Mouse (Mus musculus): ENCODE data around the gene Esp24.
"Not testable (repeated sequence)": the region's sequence is repeated elsewhere in the genome, so short reads cannot be mapped to it uniquely, and the experiment has no call there.

The Esp24 gene

DNA sequence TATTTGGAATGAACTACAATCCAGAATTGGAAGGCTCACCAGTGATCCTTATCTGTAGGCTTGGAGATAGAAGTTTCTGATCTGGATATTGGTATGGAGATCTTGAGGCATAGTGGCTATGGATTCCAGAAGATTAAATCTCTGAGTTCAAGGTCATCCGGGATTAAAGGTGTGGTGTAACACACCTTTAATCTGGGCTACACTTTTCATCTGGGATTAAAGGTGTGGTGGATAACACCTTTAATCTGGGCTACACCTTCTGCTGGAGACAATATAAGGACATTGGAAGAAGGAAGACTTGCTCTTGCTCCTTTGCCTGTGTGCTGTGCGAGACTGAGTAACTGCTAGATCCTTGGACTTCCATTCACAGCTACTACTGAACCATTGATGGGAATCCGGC is at the start of gene Esp24:
Esp24 (plus strand) TSS at position 301 of the 400 bp plus-strand sequence.
- in situ Hi-C loops (cut with MboI, MseI): not testable (repeated sequence)

DNA sequence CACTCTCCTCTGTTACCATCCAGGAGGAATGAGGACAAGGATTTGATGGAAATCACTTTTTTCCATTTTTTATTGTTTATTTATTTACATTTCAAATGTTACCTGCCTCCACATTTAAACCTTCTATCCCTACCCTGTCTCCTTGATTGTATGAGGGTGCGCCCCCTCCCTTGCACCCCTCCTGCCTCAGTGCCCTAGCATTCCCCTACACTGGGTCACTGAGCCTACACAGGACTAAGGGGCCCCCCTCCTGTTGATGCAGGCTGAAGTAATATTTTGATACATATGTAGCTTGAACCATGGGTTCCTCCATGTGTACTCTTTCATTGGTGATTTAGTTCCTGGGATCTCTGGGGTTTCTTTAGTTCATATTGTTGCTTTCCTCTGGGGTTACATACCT is 26.6 kb upstream of the Esp24 start:
- in situ Hi-C loops (cut with MboI, MseI): no loop called here

DNA sequence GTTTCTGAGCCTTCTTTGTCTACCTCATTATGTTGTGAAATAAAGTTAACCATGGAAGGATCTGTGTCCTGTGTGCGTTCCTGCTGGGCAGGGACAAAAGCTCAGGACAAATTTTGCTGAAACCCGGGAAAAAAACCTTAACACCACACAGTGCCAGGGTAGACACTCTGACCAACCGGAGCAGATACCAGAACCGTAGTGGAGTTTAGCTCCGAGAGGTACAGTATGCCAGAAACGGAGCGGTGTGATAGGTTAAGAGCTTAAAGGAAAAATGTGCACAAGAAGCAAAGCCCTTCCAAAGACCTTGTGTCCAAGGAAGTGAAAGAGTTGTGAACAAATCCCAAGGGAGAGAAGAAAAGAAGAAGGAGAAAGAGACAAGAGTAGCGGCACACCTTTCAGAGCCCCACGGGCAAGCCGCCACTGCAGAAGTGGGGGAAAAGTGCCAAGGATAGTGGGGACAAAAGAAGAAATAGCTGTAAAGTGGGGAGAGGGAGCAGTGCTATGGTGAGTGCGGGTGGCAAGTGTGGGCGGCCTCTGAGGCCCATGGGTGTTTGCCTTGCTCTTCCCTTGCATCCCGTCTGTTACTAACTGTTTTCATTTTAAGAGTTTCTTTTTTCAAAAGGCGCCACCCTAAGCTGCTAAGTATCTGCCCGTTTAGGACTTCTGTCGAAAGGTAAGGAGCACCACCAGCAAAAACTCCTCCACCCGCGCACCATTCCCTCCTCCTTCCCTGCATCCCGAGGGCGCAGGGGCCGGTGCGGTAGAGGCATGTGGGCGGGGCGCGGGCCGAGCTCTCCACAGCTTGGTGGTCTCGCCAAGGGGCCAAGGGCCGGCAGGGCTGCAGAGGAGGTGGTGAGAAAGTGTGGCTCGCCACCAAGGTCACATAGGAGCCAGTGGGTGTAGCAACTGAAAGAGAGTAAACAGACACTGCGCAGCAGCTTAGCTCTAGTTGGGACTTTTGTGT is 25.5 kb upstream of the Esp24 start:
- in situ Hi-C loops (cut with MboI, MseI): no loop called here

DNA sequence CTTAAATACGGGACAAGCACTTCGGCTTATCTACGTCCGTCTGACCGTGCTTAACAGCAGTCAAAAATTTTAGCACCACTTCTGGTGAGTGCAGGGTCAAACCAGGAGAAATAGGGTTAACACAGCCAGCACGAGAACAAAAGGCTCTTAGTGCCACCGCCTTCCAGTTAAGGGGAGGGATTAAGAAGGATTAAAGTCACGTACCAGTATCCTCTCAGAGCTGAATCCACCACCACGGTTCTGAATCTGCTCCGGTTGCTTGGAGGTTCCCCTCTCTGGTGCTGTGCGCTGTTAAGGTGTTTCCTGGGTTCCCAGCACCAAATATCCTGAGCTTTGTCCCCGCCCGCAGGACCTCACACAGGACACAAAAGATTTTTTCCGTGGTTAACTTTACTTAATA is 19.3 kb upstream of the Esp24 start:
- in situ Hi-C loops (cut with MboI, MseI): no loop called here

DNA sequence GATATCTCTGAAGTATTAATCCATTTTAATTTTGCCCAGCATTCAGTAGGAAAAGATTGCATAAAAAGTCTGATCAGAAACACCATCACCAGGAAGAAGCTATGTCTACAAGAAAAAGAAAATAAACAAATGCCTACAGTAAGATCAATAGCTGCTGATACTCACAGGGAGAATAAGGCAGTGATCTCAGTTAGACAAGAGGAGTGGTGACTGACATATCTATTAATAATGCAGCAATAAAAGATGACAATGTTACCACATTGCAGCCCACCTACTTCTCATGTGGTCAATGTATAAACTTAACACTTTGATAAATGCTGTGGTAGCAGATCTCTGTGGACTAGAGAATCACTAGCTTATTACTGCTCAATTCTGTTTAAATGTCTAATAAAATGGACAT is 6.7 kb downstream of the Esp24 start, which contains the start of gene Gm21903:
Gm21903 (minus strand) TSS at position 101 of the 400 bp plus-strand sequence.
- in situ Hi-C loops (cut with MboI, MseI): no loop called here

DNA sequence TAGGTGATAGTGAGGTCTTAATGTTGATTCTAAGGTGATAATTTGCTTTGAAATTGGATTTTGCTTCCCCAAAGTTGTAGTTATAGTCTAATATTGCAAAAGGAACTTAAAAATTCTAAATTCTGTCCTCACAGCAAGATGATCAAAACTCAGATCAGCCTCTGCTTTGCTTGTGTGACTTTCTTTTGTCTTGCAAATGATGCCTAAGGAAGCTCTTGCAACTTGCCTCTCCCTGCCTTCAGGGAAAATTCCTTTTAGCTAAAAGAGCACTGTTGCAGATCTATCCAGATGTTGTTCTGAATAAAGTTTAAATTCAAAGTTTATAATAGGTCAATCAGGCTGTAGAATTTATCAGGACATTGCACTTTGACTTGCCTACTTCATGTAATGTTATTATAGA is 27.1 kb downstream of the Esp24 start:
- in situ Hi-C loops (cut with MboI, MseI): no loop called here

DNA sequence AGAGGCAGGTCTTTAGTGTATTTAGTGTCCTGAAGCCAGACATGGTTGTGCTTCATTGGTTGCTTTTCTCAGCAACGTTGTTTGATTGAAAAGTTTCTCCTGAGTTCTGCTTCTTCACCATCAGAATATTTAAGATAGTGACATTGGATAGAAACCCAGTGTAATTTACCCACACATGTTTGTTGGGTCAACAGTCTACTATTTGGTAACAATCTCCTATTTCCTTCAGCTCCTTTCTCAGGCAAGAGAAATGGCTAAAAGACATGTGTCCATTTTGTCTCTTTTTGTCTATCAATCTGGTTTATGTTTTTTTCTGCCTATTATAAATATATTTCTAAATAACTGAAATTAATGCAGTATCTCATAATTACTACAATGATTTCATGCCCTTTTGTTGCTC is 40.4 kb downstream of the Esp24 start, which contains the start of gene Esp23:
Esp23 (minus strand) TSS at position 101 of the 400 bp plus-strand sequence.
- in situ Hi-C loops (cut with MboI, MseI): no loop called here
